In genomic region chrX:77546448-77546847, GRCm38 (mm10) we compare ENCODE assay signal across 14 mouse cellular contexts. TPM values are rescaled to one million over a fixed set of nuclear protein-coding genes. Genes with fewer than 3 reads are reported as not detected.
A peak's percentile ranks its signal among the peaks of the same experiment; 100 is the strongest.
DNase-seq lines count a peak whose midpoint lies in the region; ATAC-seq and TF ChIP-seq lines count a peak whose summit lies in the region.
"Had no signal": no experiment of that assay in that cellular context is flagged by ENCODE, and none has a peak within 500 bp of the region (broad histone marks: within the 10 kb centered on the region; RNA-seq: fewer than 3 reads in every experiment).

No protein-coding gene starts in this region.

- WGBS in kidney, postnatal 0 days = 76% methylated on average over 1 of the region's 1 CpGs

- H3K9me3 ChIP-seq in kidney, postnatal 0 days (replicated peaks; ENCODE audit: low read length) = no peaks in the 10 kb centered on the region
- H3K9me3 ChIP-seq: embryonic facial prominence, embryonic 15.5 days; kidney, embryonic 15.5 days; lung, embryonic 15.5 days had no signal

- H3K4me2 ChIP-seq in kidney, postnatal 0 days (ENCODE audit: low read length) = no peak overlapping the region
- H3K4me2 ChIP-seq: embryonic facial prominence, embryonic 15.5 days; kidney, embryonic 15.5 days; lung, embryonic 15.5 days had no signal

- no peaks in the 10 kb centered on the region for H3K27me3 ChIP-seq in kidney, postnatal 0 days (ENCODE audit: insufficient read depth, low read length)
- H3K27me3 ChIP-seq: embryonic facial prominence, embryonic 15.5 days; kidney, embryonic 15.5 days; lung, embryonic 15.5 days had no signal

- no peak overlapping the region for H3K4me3 ChIP-seq in kidney, postnatal 0 days (replicated peaks; ENCODE audit: low read depth, low read length)
- H3K4me3 ChIP-seq: embryonic facial prominence, embryonic 15.5 days; kidney, embryonic 15.5 days; lung, embryonic 15.5 days; myocyte had no signal

- ATAC-seq in kidney, postnatal 0 days (replicated peaks; ENCODE audit: low FRiP score, low read depth) = no peak
- peak; percentile 40 for ATAC-seq in granulocyte monocyte progenitor cell, adult 5-6 weeks (replicated peaks; ENCODE audit: poor library complexity, severe bottlenecking)

- intact Hi-C loops in left cerebral cortex, postnatal 36 days (cut with DNase I) = no loop called here

- TF ChIP-seq CTCF in kidney, postnatal 0 days (IDR thresholded peaks at IDR 0.05; ENCODE audit: low read depth) = peak; percentile 29; the same call in 1 of the 2 replicates

- DNase-seq in kidney, postnatal 0 days (ENCODE audit: low spot score) = no peak
- DNase-seq in kidney, postnatal 14 days = no peak
- peak; percentile 17 for DNase-seq in thymus, postnatal 25 days
- DNase-seq in thymus, adult 18-20 months = no peak
- DNase-seq in thymus, postnatal 4 days = peak; percentile 26
- DNase-seq in left cerebral cortex, postnatal 36 days (ENCODE audit: low spot score in 2 of 2) = no peak
- no peak for DNase-seq in adrenal gland, adult 2 months
- DNase-seq: adrenal gland, postnatal 10 days; cerebellum, adult 9-10 months had no signal

- no peak overlapping the region for H3K9ac ChIP-seq in kidney, postnatal 0 days (ENCODE audit: low read depth, low read length)
- H3K9ac ChIP-seq: embryonic facial prominence, embryonic 15.5 days; kidney, embryonic 15.5 days; lung, embryonic 15.5 days had no signal

- no peaks in the 10 kb centered on the region for H3K4me1 ChIP-seq in kidney, postnatal 0 days (replicated peaks; ENCODE audit: insufficient read depth, low read length)
- H3K4me1 ChIP-seq: embryonic facial prominence, embryonic 15.5 days had no signal

- H3K27ac ChIP-seq in kidney, postnatal 0 days = no peak overlapping the region
- H3K27ac ChIP-seq: embryonic facial prominence, embryonic 15.5 days; kidney, embryonic 15.5 days; lung, embryonic 15.5 days had no signal

- H3K36me3 ChIP-seq in kidney, postnatal 0 days (ENCODE audit: insufficient read depth, low read length) = no peaks in the 10 kb centered on the region
- H3K36me3 ChIP-seq: embryonic facial prominence, embryonic 15.5 days; kidney, embryonic 15.5 days; lung, embryonic 15.5 days had no signal

RNA-seq across cellular contexts. Expression of gene Tbl1x, which starts 35.6 kb away (rescaled TPM):
- polyA plus RNA-seq in kidney, postnatal 0 days (2015; fragmentation: Nextera tagmentation; extraction: Ambion mirVana) = 46.9 and 53.9 TPM in 2 replicates
- 38.5 and 41.5 TPM in 2 replicates for total RNA-seq in granulocyte monocyte progenitor cell, adult 5-6 weeks (2014; fragmentation: Nextera tagmentation)
- 33.1 and 37.9 TPM in 2 replicates for total RNA-seq in granulocyte monocyte progenitor cell, adult 5-6 weeks (2017)
- 10 to 100 TPM; 47.9 to 50.1 TPM for total RNA-seq in left cerebral cortex, postnatal 36 days (2021)
- total RNA-seq in adrenal gland, adult 2 months (2021) = 10 to 100 TPM; 73.4 to 75.1 TPM
- polyA plus RNA-seq in adrenal gland, adult 2 months (2012; rRNA removed) = 10.6 and 12.9 TPM in 2 replicates

Comparison
In these comparisons a context has a peak if more than half of its experiments do, and no peak if none do; other contexts are left out.
1. DNase-seq: peak in thymus, postnatal 25 days (single experiment) and thymus, postnatal 4 days (single experiment); none in kidney, postnatal 0 days (single experiment), kidney, postnatal 14 days (single experiment), thymus, adult 18-20 months (0 of 2), left cerebral cortex, postnatal 36 days (0 of 2) and adrenal gland, adult 2 months (single experiment).